Mouse (Mus musculus) urinary bladder, adult 2 months (tissue): ENCODE results near the gene Snx9. TPM values are rescaled to one million over a fixed set of nuclear protein-coding genes. Genes with fewer than 3 reads are reported as not detected.

ENCODE experiments used
- DNase-seq: peaks from one replicate; pipeline ENCODE4 v3.0.0; 2022; ENCODE audit warnings: low spot score
- polyA plus RNA-seq: library from polyadenylated mRNA; depleted of rRNA; stranded (reverse); fragments of >200 nt; gene quantifications from 2 replicates; pipeline ENCODE4 v1.2.3, GENCODE M21; 2012; rRNA removed

Snx9 gene
- polyA plus RNA-seq, 1 experiment = 51.0 TPM

- DNase-seq = no peak
Measured at GRCm38 (mm10) chr17:5966706-5967105, 125.6 kb downstream of the Snx9 start.

GRCm38 (mm10) chr17:5968562-5968961 lies 127.4 kb downstream of the Snx9 start:
- no peak for DNase-seq

GRCm38 (mm10) chr17:5969246-5969645 lies 128.1 kb downstream of the Snx9 start:
- no peak for DNase-seq

GRCm38 (mm10) chr17:5970298-5970821 lies 129.2 kb downstream of the Snx9 start:
- no peak for DNase-seq

GRCm38 (mm10) chr17:5973536-5973935 lies 132.4 kb downstream of the Snx9 start:
- DNase-seq = no peak

GRCm38 (mm10) chr17:5975099-5975977 lies 134.2 kb downstream of the Snx9 start:
- DNase-seq = no peak

- no peak for DNase-seq
Measured at GRCm38 (mm10) chr17:5976221-5977055, 135.3 kb downstream of the Snx9 start.

GRCm38 (mm10) chr17:5977056-5977920 lies 136.2 kb downstream of the Snx9 start:
- no peak for DNase-seq

GRCm38 (mm10) chr17:5977921-5978504 lies 136.9 kb downstream of the Snx9 start:
- DNase-seq = no peak

- no peak for DNase-seq
Measured at GRCm38 (mm10) chr17:5978505-5979077, 137.5 kb downstream of the Snx9 start.

GRCm38 (mm10) chr17:5980860-5981259 lies 139.7 kb downstream of the Snx9 start:
- DNase-seq = no peak

Other genes with a start within 250 kb of the Snx9 start
- gene Synj2, start 100.0 kb downstream of the Snx9 start, polyA plus RNA-seq = 17.3 and 22.7 TPM in 2 replicates
- gene Serac1, start 238.4 kb downstream of the Snx9 start, polyA plus RNA-seq = 5.8 and 6.7 TPM in 2 replicates
- 50.7 and 50.9 TPM in 2 replicates for gene Gtf2h5, start 238.5 kb downstream of the Snx9 start, polyA plus RNA-seq